ENCODE assay signal across 19 mouse cellular contexts in the genomic region with DNA sequence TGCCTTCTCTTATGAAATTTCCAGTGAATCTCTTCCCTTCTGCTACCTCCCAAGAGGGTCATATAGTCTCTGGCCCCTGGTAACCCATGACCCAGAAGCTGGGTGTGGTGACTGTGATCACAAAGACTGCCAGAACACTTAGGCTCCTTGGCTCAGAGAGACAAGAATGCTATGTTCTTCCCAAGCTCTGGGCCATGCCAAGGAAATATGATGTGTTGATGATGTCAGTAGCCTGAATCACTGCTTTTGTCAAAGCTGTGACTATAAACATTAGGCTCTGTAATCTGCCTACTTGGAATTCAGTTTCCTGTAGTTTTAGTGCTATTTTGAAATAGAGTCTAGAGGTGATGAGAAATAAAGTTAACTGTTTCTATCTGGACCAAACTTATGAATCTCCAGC.
A peak's percentile ranks its signal among the peaks of the same experiment; 100 is the strongest.
DNase-seq lines count a peak whose midpoint lies in the region; ATAC-seq and TF ChIP-seq lines count a peak whose summit lies in the region.
"Had no signal": no experiment of that assay in that cellular context is flagged by ENCODE, and none has a peak within 500 bp of the region (broad histone marks: within the 10 kb centered on the region; RNA-seq: fewer than 3 reads in every experiment).

No protein-coding gene starts in this region.

- peak; percentile 4 for DNase-seq in embryonic facial prominence, embryonic 14.5 days (ENCODE audit: low spot score)
- no peak for DNase-seq in embryonic facial prominence, embryonic 10.5 days (ENCODE audit: low spot score)
- peak; percentile 50 to 68 for DNase-seq in lung, adult 18-20 months
- no peak for DNase-seq in lung, adult 2 months
- peak; percentile 76 for DNase-seq in gastrocnemius, postnatal 25 days
- peak; percentile 59 for DNase-seq in lung, postnatal 14 days
- DNase-seq in midbrain, embryonic 10.5 days (ENCODE audit: low spot score) = no peak
- DNase-seq: cerebellum, postnatal 36 days had no signal

- no peak overlapping the region for H3K4me3 ChIP-seq in embryonic facial prominence, embryonic 14.5 days (ENCODE audit: low read depth, low read length)
- no peak overlapping the region for H3K4me3 ChIP-seq in embryonic facial prominence, embryonic 10.5 days
- H3K4me3 ChIP-seq in lung, adult 2 months (replicated peaks; ENCODE audit: extremely low read depth, low read depth, low read length) = no peak overlapping the region
- H3K4me3 ChIP-seq in midbrain, embryonic 10.5 days = no peak overlapping the region
- H3K4me3 ChIP-seq: forebrain, embryonic 15.5 days; heart, embryonic 15.5 days; hindbrain, embryonic 12.5 days; kidney, embryonic 15.5 days; layer of hippocampus, adult 2 months; megakaryocyte, embryonic 14.5 days; stomach, embryonic 15.5 days had no signal

- H3K9me3 ChIP-seq in embryonic facial prominence, embryonic 14.5 days (ENCODE audit: control insufficient read depth, low read length) = no peaks in the 10 kb centered on the region
- H3K9me3 ChIP-seq in embryonic facial prominence, embryonic 10.5 days = no peaks in the 10 kb centered on the region
- no peaks in the 10 kb centered on the region for H3K9me3 ChIP-seq in midbrain, embryonic 10.5 days (replicated peaks)
- H3K9me3 ChIP-seq: forebrain, embryonic 15.5 days; heart, embryonic 15.5 days; hindbrain, embryonic 12.5 days; kidney, embryonic 15.5 days; stomach, embryonic 15.5 days had no signal

- ATAC-seq in embryonic facial prominence, embryonic 14.5 days (ENCODE audit: low read depth) = no peak
- no peak for ATAC-seq in inflammation-experienced regulatory T-cells, adult 6 months
- ATAC-seq: CD4-positive, CD25-positive, alpha-beta regulatory T cell, adult 4 months; forebrain, embryonic 15.5 days had no signal

- H3K27me3 ChIP-seq in embryonic facial prominence, embryonic 14.5 days (replicated peaks; ENCODE audit: control insufficient read depth, insufficient read depth, low read length) = no peaks in the 10 kb centered on the region
- no peaks in the 10 kb centered on the region for H3K27me3 ChIP-seq in embryonic facial prominence, embryonic 10.5 days (replicated peaks; ENCODE audit: low read depth, poor library complexity, severe bottlenecking)
- no peaks in the 10 kb centered on the region for H3K27me3 ChIP-seq in midbrain, embryonic 10.5 days (ENCODE audit: low read depth, poor library complexity, severe bottlenecking)
- H3K27me3 ChIP-seq: forebrain, embryonic 15.5 days; heart, embryonic 15.5 days; hindbrain, embryonic 12.5 days; kidney, embryonic 15.5 days; megakaryocyte, embryonic 14.5 days; stomach, embryonic 15.5 days had no signal

- TF ChIP-seq POLR2A in lung, adult 2 months (IDR thresholded peaks at IDR 0.05; ENCODE audit: borderline replicate concordance, extremely low read depth, low read depth, low read length) = no peak

- no peak overlapping the region for H3K9ac ChIP-seq in embryonic facial prominence, embryonic 14.5 days (ENCODE audit: low read depth, low read length)
- H3K9ac ChIP-seq: forebrain, embryonic 15.5 days; heart, embryonic 15.5 days; hindbrain, embryonic 12.5 days; kidney, embryonic 15.5 days; liver, embryonic 14.5 days; stomach, embryonic 15.5 days had no signal

- H3K36me3 ChIP-seq in embryonic facial prominence, embryonic 14.5 days (ENCODE audit: control insufficient read depth, insufficient read depth, low read length) = no peaks in the 10 kb centered on the region
- no peaks in the 10 kb centered on the region for H3K36me3 ChIP-seq in embryonic facial prominence, embryonic 10.5 days (replicated peaks)
- H3K36me3 ChIP-seq in midbrain, embryonic 10.5 days = no peaks in the 10 kb centered on the region
- H3K36me3 ChIP-seq: forebrain, embryonic 15.5 days; G1E; heart, embryonic 15.5 days; hindbrain, embryonic 12.5 days; kidney, embryonic 15.5 days; stomach, embryonic 15.5 days had no signal

- no peak overlapping the region for H3K4me2 ChIP-seq in embryonic facial prominence, embryonic 14.5 days (ENCODE audit: low read depth, low read length)
- H3K4me2 ChIP-seq: forebrain, embryonic 15.5 days; heart, embryonic 15.5 days; hindbrain, embryonic 12.5 days; kidney, embryonic 15.5 days; stomach, embryonic 15.5 days had no signal

- TF ChIP-seq CTCF in lung, adult 2 months (IDR thresholded peaks at IDR 0.05; ENCODE audit: insufficient read depth, low read length) = no peak

- no peak overlapping the region for H3K27ac ChIP-seq in embryonic facial prominence, embryonic 14.5 days (replicated peaks; ENCODE audit: low read depth, low read length)
- H3K27ac ChIP-seq in embryonic facial prominence, embryonic 10.5 days (replicated peaks) = no peak overlapping the region
- H3K27ac ChIP-seq in midbrain, embryonic 10.5 days (replicated peaks) = no peak overlapping the region
- H3K27ac ChIP-seq: forebrain, embryonic 15.5 days; heart, embryonic 15.5 days; hindbrain, embryonic 12.5 days; kidney, embryonic 15.5 days; layer of hippocampus, adult 2 months; liver, embryonic 14.5 days; stomach, embryonic 15.5 days had no signal

- H3K4me1 ChIP-seq in embryonic facial prominence, embryonic 14.5 days (ENCODE audit: control insufficient read depth, insufficient read depth, low read length) = no peaks in the 10 kb centered on the region
- H3K4me1 ChIP-seq in embryonic facial prominence, embryonic 10.5 days = no peaks in the 10 kb centered on the region
- no peaks in the 10 kb centered on the region; the same call in 1 of the 2 replicates for H3K4me1 ChIP-seq in lung, adult 2 months (ENCODE audit: control insufficient read depth, insufficient read depth, low read length)
- no peaks in the 10 kb centered on the region for H3K4me1 ChIP-seq in midbrain, embryonic 10.5 days
- H3K4me1 ChIP-seq: forebrain, embryonic 15.5 days; heart, embryonic 15.5 days; hindbrain, embryonic 12.5 days; kidney, embryonic 15.5 days; megakaryocyte, embryonic 14.5 days; stomach, embryonic 15.5 days had no signal

Comparison
In these comparisons a context has a peak if more than half of its experiments do, and no peak if none do; other contexts are left out.
1. DNase-seq: peak in embryonic facial prominence, embryonic 14.5 days (single experiment), lung, adult 18-20 months (2 of 2), gastrocnemius, postnatal 25 days (single experiment) and lung, postnatal 14 days (single experiment); none in embryonic facial prominence, embryonic 10.5 days (single experiment), lung, adult 2 months (single experiment) and midbrain, embryonic 10.5 days (single experiment).